Mouse (Mus musculus): Measurements from ENCODE around the gene Grin3a. TPM values are rescaled to one million over a fixed set of nuclear protein-coding genes. Genes with fewer than 3 reads are reported as not detected.
"Not testable (repeated sequence)": the region's sequence is repeated elsewhere in the genome, so short reads cannot be mapped to it uniquely, and the experiment has no call there.

Grin3a gene
- polyA plus RNA-seq, 1 experiment, result 16.9 TPM

DNA sequence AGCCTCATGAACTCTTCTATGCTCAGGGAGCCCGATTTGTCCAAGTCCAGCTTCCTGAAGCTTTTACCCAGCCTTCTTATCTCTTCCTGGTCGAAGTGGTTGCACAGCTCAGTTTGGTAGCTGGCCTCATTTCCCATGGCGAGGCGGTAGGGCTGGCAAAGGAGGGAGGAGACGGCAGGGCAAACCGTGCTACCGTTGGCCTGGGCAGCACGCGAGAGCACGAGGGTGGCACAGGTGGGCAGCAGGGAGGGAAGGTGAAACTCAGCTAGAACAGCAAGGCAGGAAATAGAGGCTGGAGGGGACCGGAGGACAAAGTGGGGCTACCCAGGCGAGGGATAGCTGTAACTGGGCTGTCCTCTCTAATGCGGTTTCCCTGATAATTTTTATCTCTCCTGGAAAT is 163.7 kb downstream of the Grin3a start, which contains the start of gene Ppp3r2:
Gene Ppp3r2 (minus strand): TSS at position 213 of the 400 bp plus-strand sequence.
- DNase-seq (ENCODE audit: extremely low spot score in 1 of 2, low spot score in 1 of 2), result no peak

DNA sequence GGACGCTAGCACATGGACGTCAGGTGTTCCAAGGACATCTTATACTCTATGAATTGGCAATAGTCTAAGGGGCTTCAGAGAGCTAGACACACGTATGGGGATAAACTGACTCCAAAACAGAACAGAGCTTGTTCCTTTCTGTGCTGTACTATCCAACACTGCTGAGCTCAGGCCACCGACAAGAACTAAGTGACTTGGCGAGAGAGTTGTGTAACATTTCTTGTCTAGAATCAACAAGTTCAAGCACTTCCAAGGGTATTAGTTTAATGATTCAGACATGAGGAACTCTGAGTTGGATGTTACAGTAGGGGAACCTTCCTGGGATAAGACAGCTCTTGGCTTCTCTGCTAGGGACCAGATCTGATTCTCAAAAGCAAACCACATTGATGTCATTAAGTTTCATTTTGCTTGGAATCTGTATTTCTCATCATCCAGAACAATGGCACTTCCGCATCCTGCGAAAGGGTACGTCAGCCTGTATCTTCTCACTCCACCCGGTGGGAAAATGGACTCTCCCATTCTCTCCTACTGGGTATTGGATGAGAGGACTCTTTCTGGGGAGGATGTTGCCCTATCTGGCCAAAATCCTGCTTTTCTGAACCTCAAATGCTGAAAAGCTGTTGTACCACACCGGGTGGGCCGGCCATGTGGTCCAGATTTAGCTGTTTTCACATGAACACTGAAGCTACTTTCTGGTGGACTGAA is 165.2 kb downstream of the Grin3a start:
- no peak for DNase-seq (ENCODE audit: extremely low spot score in 1 of 2, low spot score in 1 of 2)

GRCm38 (mm10) chr4:49676790-49677189 is 168.8 kb downstream of the Grin3a start:
- no peak for DNase-seq (ENCODE audit: extremely low spot score in 1 of 2, low spot score in 1 of 2)

DNA sequence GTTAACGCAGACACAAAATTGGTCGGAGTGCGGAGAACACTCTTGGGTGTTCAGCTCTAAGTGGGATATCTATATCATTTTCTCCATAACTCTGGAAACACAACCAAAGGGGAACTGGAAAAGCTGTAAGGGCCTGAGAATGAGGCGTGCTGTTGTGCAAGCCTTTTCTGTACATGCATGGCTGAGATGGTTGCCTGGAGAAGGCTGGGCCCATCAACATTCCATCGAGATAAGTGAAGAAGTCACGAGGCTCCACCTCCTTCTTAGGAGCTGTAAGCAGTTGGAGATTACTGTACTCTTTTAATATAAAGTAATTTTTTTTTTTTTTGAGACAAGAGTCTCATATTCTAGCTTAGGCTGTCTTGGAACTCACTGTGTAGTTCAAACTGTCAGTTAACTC is 169.5 kb downstream of the Grin3a start:
- no peak for DNase-seq (ENCODE audit: extremely low spot score in 1 of 2, low spot score in 1 of 2)

- DNase-seq (ENCODE audit: extremely low spot score in 1 of 2, low spot score in 1 of 2), result peak in 1 of 2 experiments; percentile 63
Observed at GRCm38 (mm10) chr4:49664850-49665249, 180.7 kb downstream of the Grin3a start.

GRCm38 (mm10) chr4:49662231-49662630 is 183.3 kb downstream of the Grin3a start:
- no peak for DNase-seq (ENCODE audit: extremely low spot score in 1 of 2, low spot score in 1 of 2)

DNA sequence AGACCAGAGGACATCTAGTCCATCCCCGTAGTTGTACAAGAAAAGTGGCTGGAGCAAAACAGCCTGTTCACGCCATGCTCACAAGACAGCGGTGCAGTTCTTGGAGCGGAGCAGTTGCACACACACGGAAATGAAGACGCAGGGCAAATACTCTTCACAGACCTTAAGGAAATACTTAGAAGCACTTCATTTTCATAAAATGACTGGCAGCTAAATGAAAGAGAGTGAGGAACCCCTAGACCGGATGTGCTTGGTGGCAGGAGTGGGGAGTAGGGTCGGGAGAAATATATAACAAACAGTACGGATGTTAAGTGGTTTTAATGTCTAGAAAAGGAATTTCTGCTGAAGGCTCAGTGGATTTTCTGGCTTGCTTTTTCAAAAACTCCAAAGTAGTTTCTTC is 183.9 kb downstream of the Grin3a start:
- DNase-seq (ENCODE audit: extremely low spot score in 1 of 2, low spot score in 1 of 2), result no peak

GRCm38 (mm10) chr4:49659421-49659820 is 186.1 kb downstream of the Grin3a start:
- no peak for DNase-seq (ENCODE audit: extremely low spot score in 1 of 2, low spot score in 1 of 2)

GRCm38 (mm10) chr4:49639913-49640312 is 205.6 kb downstream of the Grin3a start:
- DNase-seq (ENCODE audit: extremely low spot score in 1 of 2, low spot score in 1 of 2), result no peak

GRCm38 (mm10) chr4:49637821-49638220 is 207.7 kb downstream of the Grin3a start:
- DNase-seq (ENCODE audit: extremely low spot score in 1 of 2, low spot score in 1 of 2), result no peak

DNA sequence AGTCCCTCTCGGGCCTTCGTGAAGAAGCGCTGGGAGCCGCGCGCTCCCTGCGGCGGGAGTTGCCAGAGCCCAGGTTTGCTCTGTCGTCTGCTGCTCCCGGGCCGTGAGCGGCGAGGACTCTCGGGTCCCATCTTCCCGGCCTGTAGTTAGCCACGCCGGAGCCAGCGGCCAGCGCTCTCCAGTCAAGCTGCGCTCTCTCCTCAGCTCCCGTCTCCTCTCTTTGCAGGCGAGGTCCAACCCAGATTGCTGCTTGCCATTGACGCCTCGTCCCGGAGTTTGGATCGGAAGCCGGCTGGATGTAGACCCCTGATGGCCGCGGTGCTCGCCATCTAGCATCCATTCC is 213.4 kb downstream of the Grin3a start:
- peak in 1 of 2 experiments; percentile 14 for DNase-seq (ENCODE audit: extremely low spot score in 1 of 2, low spot score in 1 of 2)

DNA sequence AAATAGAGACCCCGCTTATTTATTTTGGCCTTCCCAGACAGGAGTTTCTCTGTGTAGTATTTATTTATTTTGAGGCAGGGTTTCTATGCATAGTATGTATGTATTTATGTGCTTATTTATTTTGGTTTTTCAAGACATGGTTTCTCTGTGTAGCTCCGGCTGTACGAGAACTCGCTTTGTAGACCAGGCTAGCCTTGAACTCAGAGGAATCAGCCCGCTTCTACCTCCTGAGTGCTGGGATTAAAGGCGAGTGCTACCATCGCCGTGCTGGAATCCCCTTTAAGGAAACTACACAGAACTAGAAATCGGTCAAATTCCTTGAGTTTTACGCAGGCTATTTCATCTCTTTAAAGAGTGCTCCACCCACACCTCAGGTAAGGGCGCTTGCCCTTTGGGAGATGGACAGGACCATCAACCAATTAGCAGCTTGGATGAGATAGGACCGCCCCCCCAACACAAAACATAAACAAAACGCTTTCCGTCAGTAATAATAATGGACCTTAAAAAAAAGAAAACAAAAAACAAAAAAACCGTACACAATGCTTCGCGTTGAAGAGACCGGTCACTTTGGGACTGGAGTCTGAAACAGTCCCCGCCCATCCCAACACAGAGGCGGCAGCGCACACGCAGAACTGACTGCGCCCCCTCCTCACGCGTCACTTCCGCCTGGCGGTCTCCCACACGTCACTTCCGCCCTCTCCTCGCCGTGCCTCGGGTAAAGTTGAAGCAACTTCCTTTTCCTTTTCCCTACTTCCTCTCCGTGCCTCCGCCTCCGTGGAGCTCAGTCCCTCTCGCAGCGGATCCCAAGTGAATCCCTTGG is 214.0 kb downstream of the Grin3a start, which contains the start of gene Rnf20:
Gene Rnf20 (plus strand): TSS at position 688 of the 820 bp plus-strand sequence.
- peak; percentile 94 to 97 for DNase-seq (ENCODE audit: extremely low spot score in 1 of 2, low spot score in 1 of 2)

DNA sequence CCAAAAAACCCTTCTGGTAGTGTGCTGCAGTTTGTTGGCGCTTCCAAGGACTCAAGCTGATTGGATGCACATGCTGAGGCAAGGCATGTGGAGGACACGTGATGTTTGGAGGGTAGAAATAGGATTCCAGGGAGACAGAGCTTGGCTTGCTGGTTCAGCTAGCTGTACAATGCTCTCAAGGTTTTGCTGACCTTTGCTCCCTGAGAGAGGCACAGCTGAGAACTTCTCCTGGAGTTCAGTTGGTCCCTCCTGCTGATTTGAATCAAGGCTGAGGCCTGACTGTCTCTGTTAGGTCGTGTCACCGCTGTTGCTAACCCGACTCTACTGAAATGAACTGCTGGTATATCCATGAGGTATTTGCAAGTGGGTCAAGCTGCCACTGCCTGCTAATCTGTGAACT is 216.6 kb downstream of the Grin3a start:
- no peak for DNase-seq (ENCODE audit: extremely low spot score in 1 of 2, low spot score in 1 of 2)

DNA sequence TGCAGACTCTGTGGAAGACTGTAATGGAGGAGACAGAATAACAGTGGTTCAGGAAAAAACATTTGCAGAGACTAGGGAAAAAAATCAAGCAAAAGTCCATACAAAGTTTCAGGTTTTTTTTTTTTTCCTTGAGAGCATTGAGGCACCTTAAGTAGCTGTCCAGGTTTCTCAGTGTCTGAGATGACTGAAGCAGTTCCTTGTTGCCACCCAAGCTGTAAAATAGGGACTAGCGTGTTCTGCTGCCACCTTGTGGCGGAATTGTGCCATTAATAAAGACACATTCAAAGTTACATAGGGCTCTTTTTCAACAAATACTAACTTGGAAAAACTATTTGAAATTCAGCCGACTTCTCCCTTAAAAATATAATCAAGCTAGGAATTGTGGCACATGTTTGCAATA is 218.6 kb downstream of the Grin3a start:
- DNase-seq (ENCODE audit: extremely low spot score in 1 of 2, low spot score in 1 of 2), result peak; percentile 45 to 92

DNA sequence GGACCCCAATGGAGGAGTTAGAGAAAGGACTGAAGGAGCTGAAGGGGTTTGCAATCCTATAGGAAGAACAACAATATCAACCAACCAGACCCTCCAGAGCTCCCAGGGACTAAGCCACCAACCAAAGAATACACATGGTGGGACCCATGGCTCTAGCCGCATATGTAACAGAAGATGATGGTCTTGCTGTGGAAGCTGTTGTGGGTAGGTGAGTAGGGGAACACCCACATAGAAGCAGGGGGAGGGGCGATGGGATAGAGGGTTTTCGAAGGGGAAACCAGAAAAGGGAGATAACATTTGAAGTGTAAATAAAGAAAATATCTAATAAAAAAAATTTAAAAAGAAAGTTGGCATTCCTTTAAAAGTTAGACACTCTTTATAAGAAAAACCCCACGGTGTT is 220.6 kb downstream of the Grin3a start:
- not testable (repeated sequence) for DNase-seq (ENCODE audit: extremely low spot score in 1 of 2, low spot score in 1 of 2)

DNA sequence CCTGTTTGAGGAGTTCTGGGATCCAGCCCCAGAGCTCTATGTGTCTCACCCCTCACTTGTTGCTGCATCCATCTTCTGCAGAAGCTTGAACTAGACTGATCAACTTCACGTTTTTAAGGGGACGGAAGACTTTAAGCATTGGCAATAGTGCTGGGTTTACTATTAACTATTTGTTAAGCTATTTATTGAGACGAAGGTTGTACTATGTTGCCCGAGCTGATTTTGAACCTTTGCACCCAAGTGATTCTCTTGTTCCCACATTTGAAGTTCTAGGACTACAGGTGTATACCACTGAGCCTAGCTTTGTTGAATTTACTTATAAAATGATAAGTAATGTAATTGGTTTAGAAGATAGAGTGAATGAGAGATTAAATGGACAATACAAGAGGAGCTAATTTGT is 221.6 kb downstream of the Grin3a start:
- DNase-seq (ENCODE audit: extremely low spot score in 1 of 2, low spot score in 1 of 2), result no peak

DNA sequence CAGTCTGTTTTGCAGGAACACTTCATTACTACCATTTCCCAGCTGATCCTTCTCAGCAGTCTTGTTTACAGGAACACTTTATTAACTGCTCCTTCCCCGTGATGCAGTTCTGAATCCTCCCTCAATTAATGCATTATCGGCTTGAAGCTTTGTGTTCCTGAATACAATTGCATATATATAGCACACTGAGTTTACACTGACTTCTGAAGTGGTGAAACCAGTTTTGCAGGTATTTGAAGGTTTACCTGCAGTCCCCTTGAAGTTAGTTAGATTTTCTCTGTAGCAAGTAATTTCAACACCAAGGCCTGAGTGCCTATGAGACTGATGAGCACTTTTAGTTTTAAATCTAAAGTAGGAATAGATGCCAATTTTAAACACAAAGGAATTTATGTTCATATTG is 223.3 kb downstream of the Grin3a start:
- DNase-seq (ENCODE audit: extremely low spot score in 1 of 2, low spot score in 1 of 2), result no peak

GRCm38 (mm10) chr4:49619861-49620260 is 225.7 kb downstream of the Grin3a start:
- DNase-seq (ENCODE audit: extremely low spot score in 1 of 2, low spot score in 1 of 2), result not testable (repeated sequence)

DNA sequence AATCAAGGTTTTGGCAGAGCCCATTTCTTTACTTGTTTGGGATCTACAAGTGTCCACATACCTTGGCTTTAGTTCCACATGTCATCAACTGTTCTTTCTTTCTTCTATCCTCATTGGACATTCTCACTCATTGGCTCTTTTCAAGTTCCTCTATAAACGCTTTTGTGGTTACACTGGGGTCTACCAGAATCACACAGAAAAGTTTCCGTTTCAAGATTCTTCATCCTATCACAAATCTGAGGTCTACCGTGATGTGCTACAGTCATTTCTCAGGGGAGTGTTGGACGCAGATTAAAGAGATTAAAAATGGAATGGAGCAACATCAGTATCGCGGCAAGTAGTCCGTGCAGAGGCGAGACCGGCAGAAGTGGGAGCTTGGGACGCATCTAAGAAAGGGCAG is 228.6 kb downstream of the Grin3a start:
- DNase-seq (ENCODE audit: extremely low spot score in 1 of 2, low spot score in 1 of 2), result no peak
